Mouse (Mus musculus) spleen, adult 2 months (tissue): ENCODE results near the gene 1700020N01Rik.

Source experiments
- CTCF ChIP-seq: fragments of 200-500 bp; IDR thresholded peaks from 2 replicates; pipeline ENCODE4 v1.5.1; 2011; ENCODE audit warnings: mild to moderate bottlenecking, inconsistent platforms; ENCODE audit not compliant: insufficient read depth, insufficient read length, insufficient replicate concordance; ENCODE audit errors: extremely low read depth
- POLR2A ChIP-seq: fragments of 200-500 bp; IDR thresholded peaks from 2 replicates; pipeline ENCODE4 v1.6.1; 2011; ENCODE audit warnings: low read depth, low read length, inconsistent platforms

GRCm38 (mm10) chr10:21652426-21653345, 59.7 kb downstream of the 1700020N01Rik start:
- TF ChIP-seq CTCF = no peak
- TF ChIP-seq POLR2A = no peak
